ENCODE assay signal across 8 mouse cellular contexts in the genomic region with DNA sequence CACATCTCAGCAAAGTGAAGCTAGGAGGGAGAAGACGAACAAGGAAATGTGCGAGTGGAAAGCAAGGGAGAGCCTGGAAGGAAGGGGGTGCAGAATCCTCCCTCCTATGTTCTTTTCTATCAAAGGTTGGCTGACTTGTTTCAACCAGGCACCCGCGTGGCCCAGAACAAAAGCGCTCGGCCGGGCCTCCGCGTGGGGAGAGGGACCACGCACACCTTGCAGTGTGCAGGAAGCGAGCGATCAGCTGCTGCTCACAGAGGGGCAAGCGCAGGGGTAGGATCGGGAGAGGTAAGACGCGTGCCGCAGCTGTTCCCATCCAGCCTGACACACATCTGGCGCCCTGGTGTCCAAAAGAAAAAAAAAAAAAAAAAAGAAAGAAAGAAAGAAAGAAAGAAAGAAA. TPM values are rescaled to one million over a fixed set of nuclear protein-coding genes. Genes with fewer than 3 reads are reported as not detected.
A peak's percentile ranks its signal among the peaks of the same experiment; 100 is the strongest.
DNase-seq lines count a peak whose midpoint lies in the region; ATAC-seq lines count a peak whose summit lies in the region.

No protein-coding gene starts in this region.

- peak; percentile 41; the same call in 1 of the 2 replicates for ATAC-seq in kidney, embryonic 15.5 days (replicated peaks; ENCODE audit: low FRiP score)
- peak; percentile 25 for ATAC-seq in inflammation-experienced regulatory T-cells, adult 6 months
- ATAC-seq in midbrain, embryonic 14.5 days (ENCODE audit: low FRiP score, low TSS enrichment) = no peak

- H3K36me3 ChIP-seq in kidney, embryonic 15.5 days = no peaks in the 10 kb centered on the region
- no peaks in the 10 kb centered on the region for H3K36me3 ChIP-seq in midbrain, embryonic 14.5 days (ENCODE audit: control insufficient read depth, insufficient read depth, low read length)

- no peak for DNase-seq in kidney, postnatal 14 days
- DNase-seq in embryo, embryonic 10.5 days (ENCODE audit: low spot score) = peak; percentile 30
- DNase-seq in midbrain, embryonic 14.5 days = peak; percentile 50
- DNase-seq in c-Kit-positive CD71-positive TER-119-positive erythroid progenitor cells, embryonic 14.5 days (ENCODE audit: low spot score) = no peak
- no peak for DNase-seq in ovary, postnatal 14 days (ENCODE audit: low spot score)
- DNase-seq in right cerebral cortex, postnatal 14 days = no peak

- H3K4me1 ChIP-seq in kidney, embryonic 15.5 days = peaks cover 7% of the 10 kb centered on the region; the same call in 1 of the 2 replicates
- no peaks in the 10 kb centered on the region for H3K4me1 ChIP-seq in midbrain, embryonic 14.5 days (ENCODE audit: control insufficient read depth, insufficient read depth, low read length)

- peaks cover 12% of the 10 kb centered on the region; the same call in 1 of the 2 replicates for H3K27me3 ChIP-seq in kidney, embryonic 15.5 days
- peaks cover 10% of the 10 kb centered on the region for H3K27me3 ChIP-seq in midbrain, embryonic 14.5 days (ENCODE audit: control insufficient read depth, insufficient read depth, low read length)

- WGBS in kidney, embryonic 15.5 days = 5% methylated on average over 18 of the region's 18 CpGs
- 3% methylated on average over 18 of the region's 18 CpGs for WGBS in midbrain, embryonic 14.5 days

- H3K4me3 ChIP-seq in kidney, embryonic 15.5 days (replicated peaks) = peak overlapping the region; percentile 62
- H3K4me3 ChIP-seq in midbrain, embryonic 14.5 days (replicated peaks; ENCODE audit: low read depth, low read length) = peak overlapping the region; percentile 54

- H3K9me3 ChIP-seq in kidney, embryonic 15.5 days (replicated peaks) = no peaks in the 10 kb centered on the region
- H3K9me3 ChIP-seq in midbrain, embryonic 14.5 days (ENCODE audit: control insufficient read depth, low read length) = no peaks in the 10 kb centered on the region

- H3K4me2 ChIP-seq in kidney, embryonic 15.5 days = peak overlapping the region; percentile 97
- H3K4me2 ChIP-seq in midbrain, embryonic 14.5 days (ENCODE audit: low read length) = peak overlapping the region; percentile 98

- H3K27ac ChIP-seq in kidney, embryonic 15.5 days = no peak overlapping the region
- H3K27ac ChIP-seq in midbrain, embryonic 14.5 days (replicated peaks; ENCODE audit: low read depth, low read length) = no peak overlapping the region

- H3K9ac ChIP-seq in kidney, embryonic 15.5 days = peak overlapping the region; percentile 61; the same call in 1 of the 2 replicates
- H3K9ac ChIP-seq in midbrain, embryonic 14.5 days (replicated peaks; ENCODE audit: low read length) = peak overlapping the region; percentile 55; the same call in 1 of the 2 replicates

RNA-seq across cellular contexts. Expression of gene Edaradd, which starts 0.9 kb away (rescaled TPM):
- polyA plus RNA-seq in kidney, embryonic 15.5 days (2015; fragmentation: Nextera tagmentation; extraction: Ambion mirVana) = 2.4 TPM in 2 replicates
- 1 to 10 TPM in 2 of 3 experiments, under 1 TPM in 1; 0.71 to 2.1 (median 1.3) TPM for polyA plus RNA-seq in inflammation-experienced regulatory T-cells, adult 6 months (2017; shearing (Covaris generic))
- polyA plus RNA-seq in midbrain, embryonic 14.5 days (2014; fragmentation: Nextera tagmentation; extraction: Ambion mirVana) = 1.1 and 1.3 TPM in 2 replicates

RNA-seq across cellular contexts. Expression of gene Ero1lb, which starts 46.3 kb away (rescaled TPM):
- polyA plus RNA-seq in kidney, embryonic 15.5 days (2015; fragmentation: Nextera tagmentation; extraction: Ambion mirVana) = 7.7 TPM in 2 replicates
- 1 to 10 TPM; 5.8 to 8.2 (median 7.1) TPM for polyA plus RNA-seq in inflammation-experienced regulatory T-cells, adult 6 months (2017; shearing (Covaris generic))
- polyA plus RNA-seq in midbrain, embryonic 14.5 days (2014; fragmentation: Nextera tagmentation; extraction: Ambion mirVana) = 18.2 and 19.5 TPM in 2 replicates

RNA-seq across cellular contexts. Expression of gene Lgals8, which starts 54.6 kb away (rescaled TPM):
- 20.4 and 22.5 TPM in 2 replicates for polyA plus RNA-seq in kidney, embryonic 15.5 days (2015; fragmentation: Nextera tagmentation; extraction: Ambion mirVana)
- polyA plus RNA-seq in inflammation-experienced regulatory T-cells, adult 6 months (2017; shearing (Covaris generic)) = 100 to 1,000 TPM in 2 of 3 experiments, 10 to 100 TPM in 1; 93.5 to 129 (median 100) TPM
- polyA plus RNA-seq in midbrain, embryonic 14.5 days (2014; fragmentation: Nextera tagmentation; extraction: Ambion mirVana) = 16.5 and 19.7 TPM in 2 replicates

Comparison
In these comparisons a context has a peak if more than half of its experiments do, and no peak if none do; other contexts are left out.
1. DNase-seq: peak in embryo, embryonic 10.5 days (single experiment) and midbrain, embryonic 14.5 days (single experiment); none in kidney, postnatal 14 days (single experiment), c-Kit-positive CD71-positive TER-119-positive erythroid progenitor cells, embryonic 14.5 days (single experiment), ovary, postnatal 14 days (single experiment) and right cerebral cortex, postnatal 14 days (single experiment).